Mouse (Mus musculus) hindbrain, embryonic 12.5 days (tissue): ENCODE results near the gene Map3k7cl. TPM values are rescaled to one million over a fixed set of nuclear protein-coding genes. Genes with fewer than 3 reads are reported as not detected.

Source experiments
- ATAC-seq: fragments of 200-750 bp; cut with Nextera tagmentation; 2 replicates; pipeline ENCODE4 v1.8.0; 2017; ENCODE audit warnings: moderate TSS enrichment; ENCODE audit not compliant: low FRiP score
- H3K27ac ChIP-seq: fragments of 300-500 bp; sonication (generic); 2 replicates; pipeline ENCODE4 v1.5.1; 2016; ENCODE audit warnings: mild to moderate bottlenecking
- H3K27me3 ChIP-seq: fragments of 300-500 bp; sonication (generic); 2 replicates; pipeline ENCODE4 v1.6.1; 2016; ENCODE audit warnings: mild to moderate bottlenecking
- H3K36me3 ChIP-seq: fragments of 300-500 bp; sonication (generic); 2 replicates; pipeline ENCODE4 v1.6.1; 2016; ENCODE audit warnings: mild to moderate bottlenecking
- H3K4me1 ChIP-seq: fragments of 300-500 bp; sonication (generic); 2 replicates; pipeline ENCODE4 v1.6.1; 2016
- H3K4me2 ChIP-seq: fragments of 300-500 bp; sonication (generic); replicated peaks from 2 replicates; pipeline ENCODE4 v1.6.1; 2016; ENCODE audit warnings: mild to moderate bottlenecking
- H3K4me3 ChIP-seq: fragments of 300-500 bp; sonication (generic); 2 replicates; pipeline ENCODE4 v1.5.1; 2016; ENCODE audit warnings: mild to moderate bottlenecking
- H3K9ac ChIP-seq: fragments of 300-500 bp; sonication (generic); 2 replicates; pipeline ENCODE4 v1.6.1; 2016; ENCODE audit warnings: mild to moderate bottlenecking, moderate library complexity
- H3K9me3 ChIP-seq: fragments of 300-500 bp; sonication (generic); replicated peaks from 2 replicates; pipeline ENCODE4 v1.6.1; 2016; ENCODE audit warnings: mild to moderate bottlenecking
- WGBS: fragments of 180-500 bp; shearing (Covaris S2); methylation state at CpG from one replicate; pipeline ENCODE4 v1.1.7; 2016; 5-methylcytosine and 5-hydroxymethylcytosine counted together
- polyA plus RNA-seq: library from polyadenylated mRNA; unstranded; fragments of >200 nt; fragmentation: Nextera tagmentation; extraction: Ambion mirVana; gene quantifications from 2 replicates; pipeline ENCODE4 v1.2.1, GENCODE M21; 2016

Gene Map3k7cl
- polyA plus RNA-seq: 0.13 TPM in 1 of 2 replicates, not detected in the other

DNA sequence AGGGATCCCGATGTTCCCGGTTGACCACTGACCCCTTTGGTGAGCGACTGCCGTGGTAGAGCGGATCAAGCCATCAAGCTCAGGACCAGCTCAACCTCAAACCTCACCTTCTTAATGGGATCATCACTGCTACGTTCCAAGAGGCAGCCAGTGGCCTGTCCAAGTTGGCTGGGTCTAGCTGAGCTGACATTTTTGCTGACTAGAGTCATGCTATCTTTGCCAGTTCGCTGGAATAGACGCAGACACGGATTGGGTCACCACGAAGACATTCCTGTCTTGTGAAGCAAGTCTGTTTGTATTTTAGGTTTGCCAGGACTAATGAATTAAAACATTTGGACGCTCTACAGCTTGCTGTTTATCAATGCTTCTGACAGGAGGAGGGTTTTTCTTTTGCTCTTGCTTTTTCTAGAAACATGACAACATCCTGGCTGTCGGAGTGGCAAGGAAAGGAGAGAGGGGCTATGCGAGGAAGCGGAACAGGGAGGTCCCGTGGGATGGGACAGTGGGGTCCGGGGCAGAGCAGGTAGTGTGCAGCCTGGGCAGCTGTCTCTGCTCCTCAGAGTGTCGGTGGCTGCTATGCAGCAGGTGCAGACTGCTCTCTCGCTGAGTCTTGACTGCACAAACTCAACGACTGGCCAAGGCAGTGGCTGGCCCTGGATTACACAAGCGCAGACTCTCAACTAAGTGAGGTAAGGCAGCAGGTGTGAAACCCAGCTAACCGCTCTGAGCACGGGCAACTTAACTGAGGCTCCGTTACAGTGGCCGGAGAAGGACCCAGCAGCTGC, at the start of gene Map3k7cl:
TSS of gene Map3k7cl (plus strand) at position 424 of the 785 bp plus-strand sequence.
- Histone ChIP-seq H3K9me3 (no peaks in the 10 kb centered on the region), H3K9ac (no peak within 1 kb of the TSS), H3K36me3 (no peaks in the 10 kb centered on the region), H3K27me3 (no peaks in the 10 kb centered on the region), H3K4me1 (no peaks in the 10 kb centered on the region), H3K4me2 (no peak within 1 kb of the TSS), H3K27ac (no peak within 1 kb of the TSS), H3K4me3 (no peak within 1 kb of the TSS)
- ATAC-seq: no peak
- 78% methylated on average over 24 of the region's 24 CpGs for WGBS

GRCm38 (mm10) chr16:87511706-87512105, 41.4 kb upstream of the Map3k7cl start:
- H3K4me2 ChIP-seq: no peak overlapping the region
- H3K36me3 ChIP-seq: no peaks in the 10 kb centered on the region
- H3K9me3 ChIP-seq: no peaks in the 10 kb centered on the region
- no peak overlapping the region for H3K4me3 ChIP-seq
- H3K27ac ChIP-seq: no peak overlapping the region
- H3K9ac ChIP-seq: no peak overlapping the region
- H3K4me1 ChIP-seq: no peaks in the 10 kb centered on the region
- ATAC-seq: no peak
- no peaks in the 10 kb centered on the region for H3K27me3 ChIP-seq
- WGBS: 64% methylated on average over 5 of the region's 5 CpGs

GRCm38 (mm10) chr16:87512331-87512730, 40.8 kb upstream of the Map3k7cl start:
- H3K4me2 ChIP-seq: no peak overlapping the region
- no peak overlapping the region for H3K27ac ChIP-seq
- no peaks in the 10 kb centered on the region for H3K9me3 ChIP-seq
- no peaks in the 10 kb centered on the region for H3K36me3 ChIP-seq
- H3K4me3 ChIP-seq: no peak overlapping the region
- 91% methylated on average over 14 of the region's 14 CpGs for WGBS
- no peaks in the 10 kb centered on the region for H3K4me1 ChIP-seq
- no peak for ATAC-seq
- no peaks in the 10 kb centered on the region for H3K27me3 ChIP-seq
- H3K9ac ChIP-seq: no peak overlapping the region

GRCm38 (mm10) chr16:87524228-87524627, 28.9 kb upstream of the Map3k7cl start:
- Histone ChIP-seq H3K36me3 (no peaks in the 10 kb centered on the region), H3K27me3 (no peaks in the 10 kb centered on the region), H3K9ac (no peak overlapping the region), H3K4me2 (no peak overlapping the region), H3K27ac (no peak overlapping the region), H3K4me3 (no peak overlapping the region), H3K4me1 (no peaks in the 10 kb centered on the region), H3K9me3 (no peaks in the 10 kb centered on the region)
- no peak for ATAC-seq
- WGBS: 91% methylated on average over 5 of the region's 5 CpGs

GRCm38 (mm10) chr16:87527553-87528249, 25.4 kb upstream of the Map3k7cl start:
- Histone ChIP-seq H3K9ac (no peak overlapping the region), H3K4me3 (no peak overlapping the region), H3K27ac (no peak overlapping the region), H3K36me3 (no peaks in the 10 kb centered on the region), H3K4me1 (no peaks in the 10 kb centered on the region), H3K27me3 (no peaks in the 10 kb centered on the region), H3K4me2 (no peak overlapping the region), H3K9me3 (no peaks in the 10 kb centered on the region)
- no peak for ATAC-seq
- 55% methylated on average over 8 of the region's 8 CpGs for WGBS

GRCm38 (mm10) chr16:87528755-87529154, 24.4 kb upstream of the Map3k7cl start:
- 78% methylated on average over 10 of the region's 10 CpGs for WGBS
- H3K4me2 ChIP-seq: no peak overlapping the region
- H3K9ac ChIP-seq: no peak overlapping the region
- H3K4me3 ChIP-seq: no peak overlapping the region
- no peak for ATAC-seq
- H3K36me3 ChIP-seq: no peaks in the 10 kb centered on the region
- no peaks in the 10 kb centered on the region for H3K4me1 ChIP-seq
- no peaks in the 10 kb centered on the region for H3K27me3 ChIP-seq
- H3K9me3 ChIP-seq: no peaks in the 10 kb centered on the region
- no peak overlapping the region for H3K27ac ChIP-seq

- Histone ChIP-seq H3K9ac (no peak overlapping the region), H3K4me3 (no peak overlapping the region), H3K4me2 (no peak overlapping the region), H3K9me3 (no peaks in the 10 kb centered on the region), H3K36me3 (no peaks in the 10 kb centered on the region), H3K27ac (no peak overlapping the region), H3K4me1 (no peaks in the 10 kb centered on the region), H3K27me3 (no peaks in the 10 kb centered on the region)
- no peak for ATAC-seq
- whole genome bisulfite sequencing: 60% methylated on average over 2 of the region's 2 CpGs
Observed at GRCm38 (mm10) chr16:87548348-87548747, 4.8 kb upstream of the Map3k7cl start.

DNA sequence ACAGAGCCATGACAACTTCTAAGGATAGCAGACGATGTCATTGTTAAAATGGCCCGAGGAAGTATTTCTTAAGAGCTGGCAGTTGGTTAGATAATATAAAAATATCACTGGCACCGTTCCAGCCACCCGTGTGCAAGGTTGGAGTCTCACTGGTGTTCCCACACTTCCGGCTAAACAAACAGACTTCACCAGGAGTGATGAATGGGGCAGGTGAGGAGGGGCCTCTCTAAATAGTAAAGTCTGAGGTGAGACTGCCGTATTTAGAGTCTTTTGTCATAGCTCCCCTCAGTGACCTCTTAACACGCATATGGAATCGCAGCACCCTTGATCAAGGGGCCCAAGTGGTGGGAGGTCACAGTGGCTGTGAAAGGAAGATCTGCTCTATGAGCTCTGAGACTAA, 3.2 kb downstream of the Map3k7cl start:
- Histone ChIP-seq H3K4me1 (no peaks in the 10 kb centered on the region), H3K9me3 (no peaks in the 10 kb centered on the region), H3K36me3 (no peaks in the 10 kb centered on the region), H3K4me2 (no peak overlapping the region), H3K9ac (no peak overlapping the region), H3K4me3 (no peak overlapping the region), H3K27me3 (no peaks in the 10 kb centered on the region), H3K27ac (no peak overlapping the region)
- no peak for ATAC-seq
- 71% methylated on average over 8 of the region's 8 CpGs for WGBS

DNA sequence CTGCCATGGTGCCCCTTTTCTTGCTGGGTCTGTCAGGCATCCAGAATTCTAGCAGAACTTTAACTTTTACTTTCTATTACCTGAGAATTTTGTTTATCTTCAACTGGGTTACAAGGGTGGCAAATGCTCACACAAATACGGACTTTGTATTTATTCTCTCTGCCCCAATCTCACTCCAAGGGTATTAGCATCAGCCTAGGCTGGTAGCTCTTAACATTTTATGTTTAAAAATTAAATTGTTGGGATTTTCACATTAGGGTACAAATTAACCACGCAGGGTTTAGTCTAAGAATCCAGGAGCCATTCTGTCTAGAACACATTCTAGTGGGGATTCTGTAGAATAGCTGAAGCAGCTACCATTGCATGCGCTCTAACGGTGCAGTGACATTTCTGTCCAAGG, 8.4 kb downstream of the Map3k7cl start:
- Histone ChIP-seq H3K9ac (no peak overlapping the region), H3K4me1 (no peaks in the 10 kb centered on the region), H3K4me2 (no peak overlapping the region), H3K27me3 (no peaks in the 10 kb centered on the region), H3K27ac (no peak overlapping the region), H3K9me3 (no peaks in the 10 kb centered on the region), H3K36me3 (no peaks in the 10 kb centered on the region), H3K4me3 (no peak overlapping the region)
- 83% methylated on average over 4 of the region's 4 CpGs for whole genome bisulfite sequencing
- no peak for ATAC-seq

DNA sequence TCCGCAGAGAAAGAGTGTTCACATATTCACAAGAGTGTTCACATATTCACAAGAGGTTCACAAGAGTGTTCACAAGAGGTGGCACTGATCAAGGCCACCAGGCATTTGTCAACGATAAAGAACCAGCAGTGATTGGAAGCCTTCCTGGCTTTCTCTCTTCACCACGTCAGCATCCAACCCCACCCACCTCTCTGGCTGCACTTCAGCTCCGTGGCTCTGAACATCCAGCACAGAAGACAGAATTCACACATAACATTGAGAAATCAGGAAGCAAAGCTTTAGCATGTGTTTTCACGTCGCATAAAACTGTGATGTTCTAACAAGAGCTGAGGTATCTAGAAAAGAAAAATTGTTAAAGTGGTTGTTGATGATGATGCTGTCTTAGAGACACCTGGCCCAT, 10.4 kb downstream of the Map3k7cl start:
- Histone ChIP-seq H3K4me1 (no peaks in the 10 kb centered on the region), H3K27ac (no peak overlapping the region), H3K9me3 (no peaks in the 10 kb centered on the region), H3K36me3 (no peaks in the 10 kb centered on the region), H3K4me2 (no peak overlapping the region), H3K9ac (no peak overlapping the region), H3K27me3 (no peaks in the 10 kb centered on the region), H3K4me3 (no peak overlapping the region)
- ATAC-seq: no peak
- 81% methylated on average over 6 of the region's 6 CpGs for WGBS

DNA sequence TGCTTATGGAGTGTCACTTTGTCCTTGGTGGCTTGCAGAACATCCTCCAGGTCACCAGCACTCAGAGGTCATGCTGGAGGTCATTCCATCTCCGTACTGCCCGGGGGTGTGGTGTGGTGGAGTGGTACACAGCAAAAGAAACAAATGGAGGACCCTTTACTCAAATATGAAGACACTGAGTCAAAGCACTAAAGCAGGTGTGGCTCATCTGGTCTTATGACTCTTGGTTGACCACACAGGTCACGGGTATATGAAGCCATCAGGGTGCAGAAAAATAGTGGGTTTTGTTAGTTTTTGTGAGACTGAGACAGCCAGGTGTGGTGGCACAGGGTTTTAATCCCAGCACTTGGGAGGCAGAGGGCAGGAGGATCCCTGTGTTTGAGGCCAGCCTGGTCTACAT, 11.4 kb downstream of the Map3k7cl start:
- no peak for ATAC-seq
- no peak overlapping the region for H3K9ac ChIP-seq
- 86% methylated on average over 3 of the region's 3 CpGs for WGBS
- H3K36me3 ChIP-seq: no peaks in the 10 kb centered on the region
- H3K27ac ChIP-seq: no peak overlapping the region
- H3K4me3 ChIP-seq: no peak overlapping the region
- H3K9me3 ChIP-seq: no peaks in the 10 kb centered on the region
- H3K4me2 ChIP-seq: no peak overlapping the region
- H3K27me3 ChIP-seq: no peaks in the 10 kb centered on the region
- no peaks in the 10 kb centered on the region for H3K4me1 ChIP-seq

DNA sequence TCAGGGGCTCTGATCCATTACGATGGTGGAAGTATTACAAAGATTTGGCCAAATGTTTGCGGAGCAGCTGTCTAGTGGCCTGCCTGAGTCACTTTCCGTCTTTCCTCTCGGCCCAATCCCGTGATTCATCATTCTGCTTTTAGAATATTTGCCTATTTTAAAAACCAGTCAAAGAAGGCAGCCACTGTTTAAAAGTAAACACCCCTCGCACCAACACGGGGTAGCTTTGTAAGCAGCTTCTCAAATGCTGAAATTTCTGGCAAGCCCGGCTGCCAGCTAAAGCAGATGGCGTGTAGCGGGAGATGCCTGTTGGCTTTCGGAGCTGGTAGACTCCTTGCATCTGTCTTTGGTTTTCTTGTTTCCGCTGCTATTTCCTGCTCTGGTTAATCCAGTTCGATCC, 14.4 kb downstream of the Map3k7cl start:
- H3K9me3 ChIP-seq: no peaks in the 10 kb centered on the region
- no peak overlapping the region for H3K27ac ChIP-seq
- no peak for ATAC-seq
- H3K36me3 ChIP-seq: no peaks in the 10 kb centered on the region
- no peak overlapping the region for H3K4me3 ChIP-seq
- no peaks in the 10 kb centered on the region for H3K27me3 ChIP-seq
- WGBS: 83% methylated on average over 13 of the region's 13 CpGs
- H3K4me1 ChIP-seq: no peaks in the 10 kb centered on the region
- no peak overlapping the region for H3K4me2 ChIP-seq
- H3K9ac ChIP-seq: no peak overlapping the region

- Histone ChIP-seq H3K27me3 (no peaks in the 10 kb centered on the region), H3K4me1 (no peaks in the 10 kb centered on the region), H3K4me2 (no peak overlapping the region), H3K4me3 (no peak overlapping the region), H3K27ac (no peak overlapping the region), H3K36me3 (no peaks in the 10 kb centered on the region), H3K9ac (no peak overlapping the region), H3K9me3 (no peaks in the 10 kb centered on the region)
- WGBS: 91% methylated on average over 7 of the region's 7 CpGs
- ATAC-seq: no peak
Observed at GRCm38 (mm10) chr16:87568241-87568640, 15.1 kb downstream of the Map3k7cl start.
